Mouse (Mus musculus): ENCODE measurements around the gene Maz.

Maz gene

GRCm38 (mm10) chr7:127026984-127027726 is at the start of gene Maz:
Gene Maz (minus strand): TSS chr7:127027037.
- POLR2A ChIA-PET, result interaction anchor here (0.5 to 8.4 kb wide), 95 partner anchors 9 to 750 kb away, joined by 3 to 280 read pairs (median 4); partner anchors contain the start of genes Pagr1a (in 4 of the 4), Pagr1b (in 4 of the 4), Kif22 (in 3 of the 4) and Mvp (in 3 of the 4)
- CTCF ChIA-PET, result interaction anchor here (0.5 to 4.5 kb wide), 17 partner anchors 10 to 640 kb away, joined by 3 to 44 read pairs (median 5); partner anchors contain the start of genes Pagr1a (in 4 of the 4), Pagr1b (in 3 of the 4) and Kif22 (in 1 of the 4)

- POLR2A ChIA-PET, result interaction anchor here in 3 of 4 experiments (0.9 to 1.5 kb wide), 4 partner anchors 9 to 34 kb away, joined by 3 read pairs; partner anchors contain the start of gene Kif22 (in 1 of the 3)
- CTCF ChIA-PET, result interaction anchor here in 2 of 4 experiments (0.9 to 1.3 kb wide), 2 partner anchors 28 to 296 kb away, joined by 3 to 4 read pairs; no protein-coding TSS in a partner anchor
Observed at GRCm38 (mm10) chr7:127076188-127076587, 49.4 kb upstream of the Maz start.

- CTCF ChIA-PET, result no interaction called here
- POLR2A ChIA-PET, result interaction anchor here in 1 of 4 experiments (1.1 kb wide), 1 partner anchor 12 kb away, joined by 3 read pairs; no protein-coding TSS in a partner anchor
Observed at GRCm38 (mm10) chr7:127073221-127073620, 46.4 kb upstream of the Maz start.

- ChIA-PET CTCF (interaction anchor here in 2 of 4 experiments (0.9 to 1.4 kb wide), 2 partner anchors 54 to 251 kb away, joined by 3 to 4 read pairs; partner anchors contain the start of gene Pagr1a (in 1 of the 2)), POLR2A (interaction anchor here in 3 of 4 experiments (0.6 to 1.2 kb wide), 5 partner anchors 12 to 223 kb away, joined by 3 to 4 read pairs (median 3); no protein-coding TSS in a partner anchor)
Observed at GRCm38 (mm10) chr7:127070871-127071413, 44.1 kb upstream of the Maz start.

- ChIA-PET POLR2A (interaction anchor here in 1 of 4 experiments (0.6 kb wide), 1 partner anchor 404 kb away, joined by 4 read pairs; no protein-coding TSS in a partner anchor), CTCF (interaction anchor here in 1 of 4 experiments (0.9 kb wide), 1 partner anchor 37 kb away, joined by 3 read pairs; no protein-coding TSS in a partner anchor)
Observed at GRCm38 (mm10) chr7:127066317-127066716, 39.5 kb upstream of the Maz start.

- ChIA-PET POLR2A (interaction anchor here in 1 of 4 experiments (0.6 kb wide), 1 partner anchor 405 kb away, joined by 4 read pairs; no protein-coding TSS in a partner anchor), CTCF (interaction anchor here in 3 of 4 experiments (0.5 to 0.9 kb wide), 4 partner anchors 38 to 127 kb away, joined by 3 to 4 read pairs (median 4); no protein-coding TSS in a partner anchor)
Observed at GRCm38 (mm10) chr7:127065538-127065937, 38.7 kb upstream of the Maz start.

GRCm38 (mm10) chr7:127055026-127055585 is 28.3 kb upstream of the Maz start:
- POLR2A ChIA-PET, result interaction anchor here in 1 of 4 experiments (1.5 kb wide), 1 partner anchor 13 kb away, joined by 5 read pairs; no protein-coding TSS in a partner anchor
- CTCF ChIA-PET, result no interaction called here

GRCm38 (mm10) chr7:127041851-127042672 is 15.2 kb upstream of the Maz start, which contains the start of gene Kif22:
Gene Kif22 (minus strand): TSS chr7:127042471.
- POLR2A ChIA-PET, result interaction anchor here (0.6 to 5.8 kb wide), 45 partner anchors 9 to 1511 kb away, joined by 3 to 69 read pairs (median 3); partner anchors contain the start of genes Maz (in 3 of the 4), Pagr1a (in 3 of the 4), Hirip3 (in 2 of the 4) and Ino80e (in 2 of the 4)
- CTCF ChIA-PET, result interaction anchor here in 3 of 4 experiments (0.5 to 1.5 kb wide), 12 partner anchors 14 to 262 kb away, joined by 3 to 7 read pairs (median 4); partner anchors contain the start of genes Pagr1a (in 2 of the 3) and Pagr1b (in 1 of the 3)

- POLR2A ChIA-PET, result interaction anchor here in 2 of 4 experiments (0.7 to 8.4 kb wide), 9 partner anchors 9 to 220 kb away, joined by 3 to 69 read pairs (median 6); partner anchors contain the start of genes Gm42742 (in 2 of the 2), Kif22 (in 2 of the 2), Pagr1a (in 2 of the 2) and Prrt2 (in 2 of the 2)
- CTCF ChIA-PET, result interaction anchor here in 2 of 4 experiments (1.0 to 1.6 kb wide), 2 partner anchors 14 kb away, joined by 3 to 6 read pairs; partner anchors contain the start of genes Pagr1a (in 2 of the 2) and Pagr1b (in 1 of the 2)
Observed at GRCm38 (mm10) chr7:127031244-127031643, 4.4 kb upstream of the Maz start.

- POLR2A ChIA-PET, result interaction anchor here in 2 of 4 experiments (1.2 to 8.4 kb wide), 6 partner anchors 9 to 16 kb away, joined by 3 to 69 read pairs (median 8); partner anchors contain the start of genes Kif22 (in 2 of the 2), Gm42742 (in 1 of the 2), Mvp (in 1 of the 2) and Pagr1a (in 1 of the 2)
- CTCF ChIA-PET, result no interaction called here
Observed at GRCm38 (mm10) chr7:127030172-127030571, 3.3 kb upstream of the Maz start.

- ChIA-PET POLR2A (interaction anchor here (0.6 to 8.4 kb wide), 60 partner anchors 8 to 749 kb away, joined by 3 to 280 read pairs (median 4); partner anchors contain the start of genes Pagr1a (in 4 of the 4), Pagr1b (in 4 of the 4), Kif22 (in 3 of the 4) and Mvp (in 3 of the 4)), CTCF (interaction anchor here in 3 of 4 experiments (0.6 to 4.5 kb wide), 11 partner anchors 11 to 90 kb away, joined by 3 to 44 read pairs (median 5); partner anchors contain the start of genes Pagr1a (in 3 of the 3), Pagr1b (in 3 of the 3) and Kif22 (in 1 of the 3))
Observed at GRCm38 (mm10) chr7:127027885-127028284, 1.0 kb upstream of the Maz start.

- POLR2A ChIA-PET, result interaction anchor here (0.5 to 8.4 kb wide), 82 partner anchors 9 to 1699 kb away, joined by 3 to 280 read pairs (median 4); partner anchors contain the start of genes Mvp (in 4 of the 4), Pagr1a (in 4 of the 4), Pagr1b (in 4 of the 4) and Ino80e (in 3 of the 4)
- CTCF ChIA-PET, result interaction anchor here (0.5 to 4.5 kb wide), 11 partner anchors 10 to 639 kb away, joined by 3 to 44 read pairs (median 6); partner anchors contain the start of genes Pagr1a (in 4 of the 4), Pagr1b (in 3 of the 4), Kif22 (in 1 of the 4) and Zfp747 (in 1 of the 4)
Observed at GRCm38 (mm10) chr7:127026616-127026983, 237 bp downstream of the Maz start.

- ChIA-PET CTCF (interaction anchor here (0.6 to 4.5 kb wide), 6 partner anchors 9 to 350 kb away, joined by 4 to 44 read pairs (median 7); partner anchors contain the start of genes Pagr1a (in 4 of the 4), Pagr1b (in 3 of the 4), Kif22 (in 1 of the 4) and Zfp747 (in 1 of the 4)), POLR2A (interaction anchor here (0.5 to 8.4 kb wide), 59 partner anchors 9 to 1700 kb away, joined by 3 to 280 read pairs (median 5); partner anchors contain the start of genes Pagr1a (in 4 of the 4), Pagr1b (in 4 of the 4), Ino80e (in 3 of the 4) and Kif22 (in 3 of the 4))
Observed at GRCm38 (mm10) chr7:127026161-127026600, 656 bp downstream of the Maz start.

- ChIA-PET CTCF (interaction anchor here (0.6 to 4.5 kb wide), 5 partner anchors 9 to 208 kb away, joined by 3 to 44 read pairs (median 7); partner anchors contain the start of genes Pagr1a (in 4 of the 4) and Pagr1b (in 3 of the 4)), POLR2A (interaction anchor here (0.5 to 8.4 kb wide), 44 partner anchors 8 to 523 kb away, joined by 3 to 280 read pairs (median 6); partner anchors contain the start of genes Pagr1a (in 4 of the 4), Pagr1b (in 4 of the 4), Kif22 (in 3 of the 4) and Mvp (in 3 of the 4))
Observed at GRCm38 (mm10) chr7:127025556-127026160, 1.2 kb downstream of the Maz start.
